Mouse (Mus musculus): Measurements from ENCODE around the gene Lepr.
"Not testable (repeated sequence)": the region's sequence is repeated elsewhere in the genome, so short reads cannot be mapped to it uniquely, and the experiment has no call there.

The Lepr gene

DNA sequence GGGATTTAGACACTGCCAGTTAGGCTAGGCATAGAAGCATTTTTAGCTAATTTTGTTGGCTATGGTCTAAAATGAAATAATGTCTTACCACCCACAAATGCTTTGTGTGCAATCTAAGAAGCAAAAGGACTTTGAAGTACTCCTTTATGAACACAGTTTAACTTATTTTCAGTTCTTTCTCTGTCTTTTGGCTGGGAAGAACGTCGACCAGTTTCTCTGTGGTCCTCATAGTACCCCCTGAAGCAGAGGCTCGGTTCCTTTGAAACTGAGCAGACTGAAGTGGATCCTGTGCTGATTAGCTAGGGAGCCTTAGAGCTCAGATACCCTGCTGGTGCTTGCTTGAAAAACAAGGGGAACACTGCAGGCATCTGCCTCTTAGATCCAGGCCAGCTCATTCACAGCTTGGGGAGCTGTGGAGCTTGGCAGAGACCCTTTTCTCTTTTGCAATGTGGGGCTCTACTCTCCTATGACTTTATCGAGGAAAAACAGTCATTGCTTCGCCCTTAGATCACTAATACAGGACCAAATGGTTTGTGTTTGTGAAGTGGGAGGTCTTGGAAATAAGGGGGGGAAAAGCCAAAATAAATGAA is 1.9 kb downstream of the Lepr start:
- peak; percentile 25 for DNase-seq

DNA sequence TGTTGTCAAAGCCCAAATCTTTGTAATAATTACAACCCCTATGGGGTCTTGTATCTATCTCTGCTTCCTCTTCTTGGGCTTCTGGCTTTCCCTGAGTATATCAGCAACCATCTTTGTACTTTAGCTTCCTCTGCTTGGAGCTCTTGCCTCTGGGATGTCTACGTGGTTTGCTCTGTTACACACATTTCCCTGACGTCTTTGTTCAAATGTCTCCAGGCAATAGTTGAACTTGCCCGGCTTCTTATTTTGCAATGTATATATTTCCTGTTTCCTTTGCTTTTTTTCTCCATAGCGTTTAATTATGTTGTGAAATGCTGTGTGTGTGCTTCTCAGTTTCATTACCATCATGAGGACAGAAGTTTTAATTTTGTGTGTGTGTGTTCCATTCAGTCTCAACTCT is 4.5 kb downstream of the Lepr start:
- DNase-seq = no peak

DNA sequence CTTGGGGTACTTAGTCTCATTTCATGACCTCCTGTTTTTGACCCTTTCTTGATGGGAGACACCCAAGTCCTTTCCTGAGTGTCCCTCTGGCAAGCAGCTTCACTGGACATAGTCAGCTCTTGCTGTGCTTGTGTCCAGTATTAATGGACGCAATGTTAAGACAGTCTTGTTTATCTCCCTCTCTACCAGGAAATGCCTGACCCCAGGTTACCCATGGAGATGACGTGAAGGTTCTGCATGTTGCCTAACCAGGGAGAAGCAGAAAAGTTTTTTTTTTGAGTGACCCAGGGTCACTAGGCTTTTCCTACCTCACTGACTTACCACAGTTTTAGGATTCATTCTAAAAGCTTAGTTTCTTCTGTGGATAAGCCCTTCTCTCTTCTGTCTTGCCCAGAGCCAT is 24.8 kb downstream of the Lepr start:
- DNase-seq = no peak

DNA sequence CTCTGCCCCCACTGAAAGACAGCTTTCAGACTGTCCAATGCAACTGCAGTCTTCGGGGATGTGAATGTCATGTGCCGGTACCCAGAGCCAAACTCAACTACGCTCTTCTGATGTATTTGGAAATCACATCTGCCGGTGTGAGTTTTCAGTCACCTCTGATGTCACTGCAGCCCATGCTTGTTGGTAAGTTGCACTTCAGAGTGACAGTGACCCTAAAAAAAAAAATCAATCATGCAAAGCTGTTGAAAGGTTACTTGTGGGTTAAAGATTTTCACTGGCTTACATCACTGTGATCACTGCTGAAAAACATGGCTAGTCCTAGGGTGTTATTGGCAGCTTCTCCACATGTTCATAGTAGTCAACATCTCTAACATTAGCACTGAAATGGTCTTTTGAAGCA is 28.3 kb downstream of the Lepr start:
- no peak for DNase-seq

DNA sequence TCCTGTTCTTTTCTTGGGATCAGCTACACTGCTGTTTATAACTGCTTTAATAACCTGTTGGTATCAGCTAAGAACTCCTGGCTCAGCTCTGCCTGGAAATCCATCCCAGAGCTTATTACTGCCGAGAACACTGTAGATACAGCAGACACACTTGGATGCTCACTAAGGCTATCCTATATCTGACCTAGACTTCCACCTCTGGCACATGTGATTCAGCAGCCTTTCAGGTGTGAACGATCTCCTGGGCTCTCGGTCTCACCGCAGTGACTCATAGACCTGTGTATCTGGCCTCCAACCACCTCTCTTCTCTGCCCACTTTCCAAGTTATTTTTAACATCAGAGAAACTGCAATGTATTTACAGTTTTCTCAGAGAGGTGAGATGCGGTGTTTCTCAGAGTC is 43.3 kb downstream of the Lepr start:
- DNase-seq = no peak

DNA sequence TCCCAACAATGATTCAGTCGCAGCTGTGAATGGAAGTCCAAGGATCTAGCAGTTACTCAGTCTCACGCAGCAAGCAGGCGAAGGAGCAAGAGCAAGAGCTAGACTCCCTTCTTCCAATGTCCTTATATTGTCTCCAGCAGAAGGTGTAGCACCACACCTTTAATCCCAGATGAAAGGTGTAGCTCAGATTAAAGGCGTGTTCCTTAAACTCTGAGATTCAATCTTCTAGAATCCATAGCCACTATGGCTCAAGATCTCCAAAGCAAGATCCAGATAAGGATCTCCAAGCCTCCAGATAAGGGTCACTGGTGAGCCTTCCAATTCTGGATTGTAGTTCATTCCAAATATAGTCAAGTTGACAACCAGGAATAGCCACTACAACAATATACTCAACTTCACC is 126.7 kb downstream of the Lepr start, which contains the start of gene B020004J07Rik:
Gene B020004J07Rik (minus strand): TSS at position 101 of the 400 bp plus-strand sequence.
- DNase-seq = not testable (repeated sequence)

DNA sequence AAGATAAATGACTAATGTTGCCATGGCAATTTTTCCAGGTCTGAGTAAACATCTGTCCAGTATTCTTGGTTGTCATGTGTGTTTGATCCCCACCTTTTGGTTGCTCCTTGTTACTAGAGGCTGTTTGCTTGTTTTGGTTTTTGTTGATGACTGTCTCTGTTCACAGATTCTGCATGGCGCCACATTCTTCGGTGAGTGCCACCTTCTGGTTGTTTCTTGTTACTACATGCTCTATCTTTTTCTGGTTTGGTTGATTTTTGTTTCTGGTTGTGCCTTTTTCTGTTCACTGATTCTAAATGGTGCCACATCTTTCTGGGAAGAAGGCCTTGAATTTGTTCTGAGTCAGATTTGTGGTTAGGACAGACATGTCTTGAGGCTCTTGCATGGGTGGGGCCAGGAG is 133.7 kb downstream of the Lepr start:
- no peak for DNase-seq

DNA sequence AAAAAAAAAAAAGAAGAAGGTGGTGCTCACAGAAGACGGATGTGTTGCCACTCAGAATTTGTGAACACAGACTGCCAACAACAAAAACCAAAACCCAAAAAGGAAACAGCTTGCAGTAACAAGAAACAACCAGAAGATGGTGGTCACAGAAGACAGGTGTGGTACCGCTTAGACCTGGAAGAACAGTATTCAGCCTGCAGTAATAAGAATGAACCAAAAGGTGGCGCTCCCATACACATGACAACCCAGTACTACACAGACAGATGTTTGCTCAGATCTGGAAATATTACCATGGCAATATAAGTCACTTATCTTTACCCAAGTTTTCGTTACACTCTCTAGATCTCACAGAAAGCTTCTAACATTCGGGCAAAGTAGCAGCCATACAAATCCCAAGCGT is 143.7 kb downstream of the Lepr start:
- peak; percentile 39 for DNase-seq

DNA sequence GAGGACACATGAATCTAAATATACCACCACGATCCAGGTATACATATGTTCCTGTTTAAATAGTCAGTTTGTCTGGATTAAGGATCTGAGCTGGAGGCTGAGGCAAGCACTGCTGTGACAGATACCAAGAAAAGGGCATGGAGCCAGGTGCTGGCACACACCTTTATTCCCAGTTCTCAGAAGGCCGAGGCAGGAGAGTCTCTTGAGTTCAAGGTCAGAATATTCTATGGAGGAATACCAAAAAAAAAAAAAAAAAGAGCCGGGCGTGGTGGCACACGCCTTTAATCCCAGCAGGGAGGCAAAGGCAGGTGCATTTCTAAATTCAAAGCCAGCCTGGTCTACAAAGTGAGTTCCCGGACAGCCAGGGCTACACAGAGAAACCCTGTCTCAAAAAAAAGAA is 145.1 kb downstream of the Lepr start:
- no peak for DNase-seq
